Mouse (Mus musculus) left cerebral cortex, postnatal 36 days (tissue): Measurements from ENCODE around the gene Tas2r106. TPM values are rescaled to one million over a fixed set of nuclear protein-coding genes. Genes with fewer than 3 reads are reported as not detected.

Experiments used
- DNase-seq, 2 experiments: peaks; one replicate each; pipeline ENCODE4 v3.0.0; 2021 to 2022; ENCODE audit warnings: low spot score in 2 of 2, mixed read lengths in 1 of 2
- intact Hi-C: fragments of 180-260 bp; cut with DNase I; formaldehyde crosslinking; loops from one replicate; pipeline ENCODE4 v1.15.1; 2025
- total RNA-seq, 2 experiments: library from RNA; stranded (reverse); gene quantifications; 2 replicates each; pipeline ENCODE4 v1.2.3; 2021

The Tas2r106 gene
- not detected for total RNA-seq

- DNase-seq, result no peak
- intact Hi-C loops, result no loop called here
Observed at GRCm38 (mm10) chr6:131678786-131679185, at the start of gene Tas2r106. TSS of gene Tas2r106 (minus strand) at chr6:131678886.

- intact Hi-C loops, result no loop called here
- DNase-seq, result no peak
Observed at GRCm38 (mm10) chr6:131712803-131713202, 34.1 kb upstream of the Tas2r106 start.

- DNase-seq, result no peak
- intact Hi-C loops, result no loop called here
Observed at GRCm38 (mm10) chr6:131689963-131690362, 11.3 kb upstream of the Tas2r106 start, which contains the start of gene Tas2r114. TSS of gene Tas2r114 (minus strand) at chr6:131690063.

- no peak for DNase-seq
- intact Hi-C loops, result no loop called here
Observed at GRCm38 (mm10) chr6:131687395-131687794, 8.7 kb upstream of the Tas2r106 start, which contains the start of gene Tas2r105. TSS of gene Tas2r105 (minus strand) at chr6:131687495.

GRCm38 (mm10) chr6:131685644-131686043 is 7.0 kb upstream of the Tas2r106 start, which contains the start of gene Tas2r104:
TSS of gene Tas2r104 (minus strand) at chr6:131685744.
- intact Hi-C loops, result no loop called here
- DNase-seq, result no peak

- DNase-seq, result no peak
- intact Hi-C loops, result no loop called here
Observed at GRCm38 (mm10) chr6:131660049-131660448, 18.6 kb downstream of the Tas2r106 start, which contains the start of gene Tas2r107. TSS of gene Tas2r107 (minus strand) at chr6:131660149.

GRCm38 (mm10) chr6:131630812-131631211 is 47.9 kb downstream of the Tas2r106 start, which contains the start of gene Tas2r130:
TSS of gene Tas2r130 (minus strand) at chr6:131630912.
- DNase-seq, result no peak
- intact Hi-C loops, result no loop called here

Other genes starting within 250 kb of the Tas2r106 start
- gene 5430401F13Rik, start 192.5 kb downstream of the Tas2r106 start, total RNA-seq, result not detected
- not detected for gene Gm6619, start 192.5 kb downstream of the Tas2r106 start, total RNA-seq
- not detected for gene Tas2r130, start 48.0 kb downstream of the Tas2r106 start, total RNA-seq
- gene Tas2r107, start 18.7 kb downstream of the Tas2r106 start, total RNA-seq, result not detected
- not detected for gene Tas2r104, start 6.9 kb upstream of the Tas2r106 start, total RNA-seq
- not detected for gene Tas2r105, start 8.6 kb upstream of the Tas2r106 start, total RNA-seq
- gene Tas2r114, start 11.2 kb upstream of the Tas2r106 start, total RNA-seq, result not detected